Mouse (Mus musculus): ENCODE data around the gene Arhgef28. TPM values are rescaled to one million over a fixed set of nuclear protein-coding genes. Genes with fewer than 3 reads are reported as not detected.

Gene Arhgef28
- polyA plus RNA-seq, 1 experiment = not detected

DNA sequence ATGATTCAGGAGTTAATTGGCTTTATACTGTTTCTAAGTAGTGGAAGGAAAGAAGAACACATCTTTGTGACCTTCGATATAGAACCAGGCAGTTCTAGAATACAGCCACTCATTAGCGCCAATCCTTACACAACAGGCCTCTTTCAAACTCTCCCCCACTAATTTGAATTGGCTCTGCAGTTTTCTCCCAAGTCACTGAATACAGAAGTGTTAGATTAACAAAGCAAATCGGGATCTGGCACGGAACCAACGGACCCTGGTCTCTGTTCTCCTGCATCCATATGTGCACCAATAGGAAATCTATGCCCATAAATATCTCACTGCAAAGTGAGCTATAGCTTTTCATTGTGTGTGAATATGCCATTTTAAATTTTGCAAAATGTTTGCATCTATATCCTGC, 20.1 kb downstream of the Arhgef28 start:
- Histone ChIP-seq H3K9me3 (no peaks in the 10 kb centered on the region), H3K36me3 (replicated peaks; ENCODE audit: low read length) (no peaks in the 10 kb centered on the region), H3K27me3 (replicated peaks) (peaks cover 17% of the 10 kb centered on the region), H3K4me3 (replicated peaks) (no peak overlapping the region), H3K4me1 (peaks cover 6% of the 10 kb centered on the region)
- TF ChIP-seq FLI1 (IDR thresholded peaks at IDR 0.05; ENCODE audit: low read length) (no peak), GATA1 (IDR thresholded peaks at IDR 0.05; ENCODE audit: borderline replicate concordance, low read length) (no peak)

DNA sequence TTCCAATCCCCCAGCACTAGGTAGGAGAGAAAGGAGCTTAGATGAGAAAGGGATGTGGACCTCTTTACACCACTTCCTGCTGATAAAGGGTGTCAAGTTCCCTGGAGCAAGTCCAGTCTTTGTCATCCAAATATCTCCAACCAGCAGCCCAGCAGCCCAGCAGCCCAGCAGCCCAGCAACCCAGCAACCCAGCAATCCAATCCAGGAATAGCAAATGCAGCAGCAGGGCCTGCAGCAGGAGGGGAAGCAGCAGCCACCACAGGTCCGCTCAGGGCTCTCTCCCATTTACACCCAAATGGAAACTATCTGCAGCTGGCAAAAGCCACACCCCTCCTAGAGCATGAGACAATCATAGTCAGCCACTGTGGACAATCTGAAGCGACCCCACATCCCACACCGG, 21.6 kb downstream of the Arhgef28 start:
- no peaks in the 10 kb centered on the region for H3K36me3 ChIP-seq (replicated peaks; ENCODE audit: low read length)
- no peak overlapping the region for H3K4me3 ChIP-seq (replicated peaks)
- H3K9me3 ChIP-seq = no peaks in the 10 kb centered on the region
- peaks cover 6% of the 10 kb centered on the region for H3K4me1 ChIP-seq
- peaks cover 23% of the 10 kb centered on the region for H3K27me3 ChIP-seq (replicated peaks)
- TF ChIP-seq FLI1 (IDR thresholded peaks at IDR 0.05; ENCODE audit: low read length) = no peak
- TF ChIP-seq GATA1 (IDR thresholded peaks at IDR 0.05; ENCODE audit: borderline replicate concordance, low read length) = no peak

- Histone ChIP-seq H3K4me1 (peaks cover 6% of the 10 kb centered on the region), H3K27me3 (replicated peaks) (peaks cover 23% of the 10 kb centered on the region), H3K4me3 (replicated peaks) (no peak overlapping the region), H3K9me3 (no peaks in the 10 kb centered on the region), H3K36me3 (replicated peaks; ENCODE audit: low read length) (no peaks in the 10 kb centered on the region)
- TF ChIP-seq FLI1 (IDR thresholded peaks at IDR 0.05; ENCODE audit: low read length) (no peak), GATA1 (IDR thresholded peaks at IDR 0.05; ENCODE audit: borderline replicate concordance, low read length) (no peak)
Observed at GRCm38 (mm10) chr13:98183157-98183878, 22.9 kb downstream of the Arhgef28 start.

DNA sequence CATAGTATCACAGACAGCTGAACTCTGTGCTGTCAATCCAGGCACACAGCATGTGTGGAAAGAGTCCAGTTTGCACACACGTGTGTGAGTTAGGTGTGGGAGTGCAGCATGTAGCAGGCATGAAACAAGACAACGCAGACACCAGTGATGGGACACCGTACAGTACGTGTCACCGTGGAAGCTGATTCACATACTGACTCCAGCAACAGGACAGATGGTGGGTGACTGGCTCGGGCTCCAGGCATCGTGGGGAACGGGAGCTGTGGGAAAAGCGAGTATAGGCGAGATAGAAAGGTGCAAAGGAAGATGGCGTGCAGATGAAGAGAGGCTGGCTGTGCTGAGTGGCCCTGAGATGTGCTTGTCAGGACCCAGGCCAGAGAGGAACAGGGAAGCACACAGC, 23.9 kb downstream of the Arhgef28 start:
- peak overlapping the region; percentile 56 for H3K4me3 ChIP-seq (replicated peaks)
- H3K4me1 ChIP-seq = peaks cover 6% of the 10 kb centered on the region
- H3K36me3 ChIP-seq (replicated peaks; ENCODE audit: low read length) = no peaks in the 10 kb centered on the region
- H3K9me3 ChIP-seq = no peaks in the 10 kb centered on the region
- TF ChIP-seq FLI1 (IDR thresholded peaks at IDR 0.05; ENCODE audit: low read length) = no peak
- H3K27me3 ChIP-seq (replicated peaks) = peaks cover 26% of the 10 kb centered on the region

- TF ChIP-seq GATA1 (IDR thresholded peaks at IDR 0.05; ENCODE audit: borderline replicate concordance, low read length) (no peak), FLI1 (IDR thresholded peaks at IDR 0.05; ENCODE audit: low read length) (no peak)
- Histone ChIP-seq H3K4me3 (replicated peaks) (no peak overlapping the region), H3K4me1 (peaks cover 6% of the 10 kb centered on the region), H3K36me3 (replicated peaks; ENCODE audit: low read length) (no peaks in the 10 kb centered on the region), H3K27me3 (replicated peaks) (peaks cover 26% of the 10 kb centered on the region), H3K9me3 (no peaks in the 10 kb centered on the region)
Observed at GRCm38 (mm10) chr13:98180636-98181035, 25.6 kb downstream of the Arhgef28 start.

DNA sequence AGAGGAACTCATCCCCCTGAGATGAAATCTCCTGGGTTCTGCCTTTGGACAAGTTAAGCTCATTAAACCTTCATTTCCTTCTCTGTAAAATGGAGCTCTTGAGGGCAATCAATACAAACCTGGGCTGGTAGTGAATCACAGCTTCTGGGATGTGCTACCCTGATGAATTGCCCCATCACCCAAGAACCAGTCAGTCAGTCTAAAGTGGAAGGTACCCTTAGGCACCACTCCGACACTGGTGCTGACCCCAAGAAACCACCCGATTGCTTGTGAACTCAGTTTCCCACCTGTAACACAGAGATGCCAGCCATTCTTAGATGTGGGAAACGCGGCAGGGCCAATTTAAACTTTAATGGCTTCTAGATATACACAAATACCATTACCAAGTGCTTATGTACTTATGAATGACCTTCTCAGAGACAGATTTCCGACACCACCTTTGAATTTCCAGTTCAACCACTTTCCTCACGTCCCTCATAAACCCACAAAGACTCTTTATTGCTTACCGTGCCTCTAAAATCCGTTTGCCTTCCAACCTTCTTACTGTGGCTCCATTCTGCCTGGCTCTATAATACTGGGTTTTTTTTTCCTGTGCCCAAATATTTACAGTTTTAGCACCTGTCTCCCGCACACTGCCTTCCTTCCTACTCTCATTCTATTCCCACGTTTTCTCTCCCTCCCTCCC, 30.8 kb downstream of the Arhgef28 start:
- no peak for TF ChIP-seq FLI1 (IDR thresholded peaks at IDR 0.05; ENCODE audit: low read length)
- no peak for TF ChIP-seq GATA1 (IDR thresholded peaks at IDR 0.05; ENCODE audit: borderline replicate concordance, low read length)
- 0 out of 2 replicates have a peak, but pooled peaks cover 3% of the 10 kb centered on the region for H3K9me3 ChIP-seq
- no peak overlapping the region for H3K4me3 ChIP-seq (replicated peaks)
- no peaks in the 10 kb centered on the region for H3K36me3 ChIP-seq (replicated peaks; ENCODE audit: low read length)
- H3K4me1 ChIP-seq = no peaks in the 10 kb centered on the region
- H3K27me3 ChIP-seq (replicated peaks) = peaks cover 14% of the 10 kb centered on the region

DNA sequence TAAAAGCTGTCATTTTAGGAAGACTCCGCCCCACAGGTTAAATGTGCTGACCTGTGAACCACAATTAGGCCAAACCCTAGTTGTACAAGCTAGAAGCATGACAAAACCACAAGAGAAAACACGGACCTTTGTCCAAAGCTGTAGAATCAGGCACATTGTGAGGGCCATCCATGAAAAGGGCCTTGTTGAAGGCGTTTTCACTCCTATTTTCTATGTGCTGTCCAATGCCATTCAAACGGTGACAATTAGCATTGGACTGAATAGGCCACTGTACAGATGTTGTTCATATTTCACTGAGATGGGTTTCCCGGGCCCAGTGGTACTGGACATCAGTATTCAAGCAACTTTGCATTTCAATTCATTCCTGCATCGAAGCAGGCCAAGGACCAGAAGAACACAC, 33.2 kb downstream of the Arhgef28 start:
- no peak overlapping the region for H3K4me3 ChIP-seq (replicated peaks)
- TF ChIP-seq FLI1 (IDR thresholded peaks at IDR 0.05; ENCODE audit: low read length) (no peak), GATA1 (IDR thresholded peaks at IDR 0.05; ENCODE audit: borderline replicate concordance, low read length) (no peak)
- no peaks in the 10 kb centered on the region for H3K4me1 ChIP-seq
- no peaks in the 10 kb centered on the region for H3K36me3 ChIP-seq (replicated peaks; ENCODE audit: low read length)
- 0 out of 2 replicates have a peak, but pooled peaks cover 4% of the 10 kb centered on the region for H3K9me3 ChIP-seq
- H3K27me3 ChIP-seq (replicated peaks) = peaks cover 12% of the 10 kb centered on the region

GRCm38 (mm10) chr13:98172365-98172764, 33.9 kb downstream of the Arhgef28 start:
- no peak for TF ChIP-seq GATA1 (IDR thresholded peaks at IDR 0.05; ENCODE audit: borderline replicate concordance, low read length)
- TF ChIP-seq FLI1 (IDR thresholded peaks at IDR 0.05; ENCODE audit: low read length) = no peak
- Histone ChIP-seq H3K4me1 (no peaks in the 10 kb centered on the region), H3K36me3 (replicated peaks; ENCODE audit: low read length) (no peaks in the 10 kb centered on the region), H3K27me3 (replicated peaks) (peaks cover 7% of the 10 kb centered on the region), H3K4me3 (replicated peaks) (no peak overlapping the region), H3K9me3 (0 out of 2 replicates have a peak, but pooled peaks cover 4% of the 10 kb centered on the region)

- no peak overlapping the region for H3K4me3 ChIP-seq (replicated peaks)
- H3K4me1 ChIP-seq = no peaks in the 10 kb centered on the region
- 0 out of 2 replicates have a peak, but pooled peaks cover 4% of the 10 kb centered on the region for H3K9me3 ChIP-seq
- TF ChIP-seq GATA1 (IDR thresholded peaks at IDR 0.05; ENCODE audit: borderline replicate concordance, low read length) (no peak), FLI1 (IDR thresholded peaks at IDR 0.05; ENCODE audit: low read length) (no peak)
- peaks cover 4% of the 10 kb centered on the region for H3K27me3 ChIP-seq (replicated peaks)
- no peaks in the 10 kb centered on the region for H3K36me3 ChIP-seq (replicated peaks; ENCODE audit: low read length)
Observed at GRCm38 (mm10) chr13:98171706-98172105, 34.5 kb downstream of the Arhgef28 start.

DNA sequence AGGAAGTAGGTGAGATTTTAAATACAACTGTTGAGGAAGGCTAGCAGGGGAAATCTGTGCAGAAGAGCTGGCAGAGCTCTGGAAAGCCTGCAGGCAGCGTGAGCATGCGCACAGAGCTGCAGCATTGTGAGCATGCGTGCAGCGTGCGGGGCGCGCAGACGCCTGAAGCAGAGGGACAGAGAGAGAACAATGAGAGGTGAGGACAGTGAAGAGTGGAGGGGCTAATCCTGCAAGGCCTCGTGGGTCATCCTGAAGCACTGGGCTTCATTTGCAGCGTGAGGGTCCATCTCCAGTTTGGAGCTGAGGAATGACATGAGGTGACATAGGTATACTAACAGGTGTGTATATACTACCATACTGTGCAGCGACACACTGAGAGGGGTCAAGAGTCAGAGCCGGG, 35.0 kb downstream of the Arhgef28 start:
- Histone ChIP-seq H3K27me3 (replicated peaks) (peaks cover 4% of the 10 kb centered on the region), H3K36me3 (replicated peaks; ENCODE audit: low read length) (no peaks in the 10 kb centered on the region), H3K9me3 (0 out of 2 replicates have a peak, but pooled peaks cover 4% of the 10 kb centered on the region), H3K4me3 (replicated peaks) (no peak overlapping the region), H3K4me1 (no peaks in the 10 kb centered on the region)
- TF ChIP-seq FLI1 (IDR thresholded peaks at IDR 0.05; ENCODE audit: low read length) = no peak
- no peak for TF ChIP-seq GATA1 (IDR thresholded peaks at IDR 0.05; ENCODE audit: borderline replicate concordance, low read length)

Measured in megakaryocyte, embryonic 14.5 days (primary cell).